Mouse (Mus musculus) yolk sac, embryonic 10.5 days (tissue): ENCODE measurements around the gene Map2k5.

ENCODE experiments used
- DNase-seq: peaks from one replicate; pipeline ENCODE4 v3.0.0-alpha.2; 2017; ENCODE audit warnings: low spot score

The Map2k5 gene

GRCm38 (mm10) chr9:63257739-63258138 lies 120.0 kb downstream of the Map2k5 start:
- DNase-seq: no peak

- DNase-seq: no peak
Measured at GRCm38 (mm10) chr9:63250841-63251626, 126.7 kb downstream of the Map2k5 start.

GRCm38 (mm10) chr9:63248095-63248787 lies 129.5 kb downstream of the Map2k5 start:
- DNase-seq: no peak

- DNase-seq: no peak
Measured at GRCm38 (mm10) chr9:63246568-63247169, 131.0 kb downstream of the Map2k5 start.

- no peak for DNase-seq
Measured at GRCm38 (mm10) chr9:63241961-63242360, 135.7 kb downstream of the Map2k5 start.

- DNase-seq: no peak
Measured at GRCm38 (mm10) chr9:63241241-63241640, 136.5 kb downstream of the Map2k5 start.

GRCm38 (mm10) chr9:63234356-63234755 lies 143.3 kb downstream of the Map2k5 start:
- no peak for DNase-seq

- no peak for DNase-seq
Measured at GRCm38 (mm10) chr9:63230289-63230688, 147.4 kb downstream of the Map2k5 start.

GRCm38 (mm10) chr9:63229124-63229523 lies 148.6 kb downstream of the Map2k5 start:
- no peak for DNase-seq

GRCm38 (mm10) chr9:63222161-63222560 lies 155.5 kb downstream of the Map2k5 start:
- DNase-seq: no peak

- no peak for DNase-seq
Measured at GRCm38 (mm10) chr9:63219851-63220250, 157.9 kb downstream of the Map2k5 start.

- DNase-seq: no peak
Measured at GRCm38 (mm10) chr9:63215031-63215430, 162.7 kb downstream of the Map2k5 start.

- no peak for DNase-seq
Measured at GRCm38 (mm10) chr9:63206769-63207276, 170.9 kb downstream of the Map2k5 start.

GRCm38 (mm10) chr9:63203461-63203860 lies 174.2 kb downstream of the Map2k5 start:
- DNase-seq: no peak

- DNase-seq: peak; percentile 74
Measured at GRCm38 (mm10) chr9:63201376-63202323, 176.1 kb downstream of the Map2k5 start.

- DNase-seq: no peak
Measured at GRCm38 (mm10) chr9:63197252-63197651, 180.4 kb downstream of the Map2k5 start.

GRCm38 (mm10) chr9:63196114-63196682 lies 181.5 kb downstream of the Map2k5 start:
- no peak for DNase-seq

GRCm38 (mm10) chr9:63195523-63195922 lies 182.2 kb downstream of the Map2k5 start:
- DNase-seq: no peak

- no peak for DNase-seq
Measured at GRCm38 (mm10) chr9:63194791-63195190, 182.9 kb downstream of the Map2k5 start.

GRCm38 (mm10) chr9:63192809-63193208 lies 184.9 kb downstream of the Map2k5 start:
- no peak for DNase-seq

- DNase-seq: no peak
Measured at GRCm38 (mm10) chr9:63187310-63187709, 190.4 kb downstream of the Map2k5 start.
